Mouse (Mus musculus) v-Abl transformed pro-B cells (cell line): ENCODE data around the gene Mrps33.

Source experiments
- in situ Hi-C, 2 experiments: fragments of 400-800 bp; cut with MboI; formaldehyde crosslinking; loops; one replicate each; pipeline ENCODE4 v1.15.1; 2025; ENCODE audit not compliant: unreplicated experiment in 2 of 2

The Mrps33 gene

GRCm38 (mm10) chr6:39781766-39782530 lies 28.8 kb downstream of the Mrps33 start:
- in situ Hi-C loops = loop anchor here (5.0 to 25.0 kb wide), 3 partner anchors 215 to 605 kb away; no protein-coding TSS in a partner anchor

DNA sequence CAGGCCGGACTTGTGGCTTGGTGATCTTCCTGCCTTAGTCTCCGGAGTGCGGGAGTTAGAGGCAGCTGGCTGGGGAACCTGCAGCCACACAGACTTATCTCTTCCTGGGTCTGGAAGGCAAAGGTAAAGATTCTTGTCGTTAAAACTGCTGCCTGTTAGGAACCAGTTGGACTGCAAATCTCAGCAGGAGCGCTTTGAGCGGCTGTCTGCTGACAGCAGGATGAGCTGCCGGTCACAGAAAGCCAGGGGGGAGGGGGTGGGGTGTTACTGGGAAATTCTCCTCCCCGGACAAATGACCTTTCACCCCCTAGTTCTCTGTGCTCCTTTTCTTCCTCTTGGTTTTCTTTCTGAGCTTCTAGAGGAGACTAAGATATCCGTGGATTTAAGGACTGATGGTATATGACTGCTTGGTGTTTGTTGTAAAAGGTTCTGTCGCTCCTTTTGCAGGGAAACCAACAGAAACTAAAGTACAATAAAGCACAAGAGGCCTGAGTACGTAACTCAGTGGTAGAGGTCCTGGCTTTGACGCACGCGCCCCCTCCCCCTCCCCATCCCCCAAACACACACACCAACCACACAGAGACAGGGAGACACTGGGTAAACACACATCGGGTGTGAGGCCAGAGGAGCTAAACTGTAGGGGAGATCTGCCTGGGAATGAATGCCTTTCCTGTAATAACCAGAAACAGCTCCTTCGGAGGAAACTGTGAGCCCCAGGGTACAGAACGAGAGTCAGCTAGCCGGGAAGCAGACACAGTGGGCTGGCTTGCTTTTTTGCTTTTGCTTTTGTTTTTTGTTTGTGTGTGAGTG lies 29.7 kb downstream of the Mrps33 start:
- in situ Hi-C loops = loop anchor here (5.0 to 25.0 kb wide), 3 partner anchors 214 to 606 kb away; no protein-coding TSS in a partner anchor

DNA sequence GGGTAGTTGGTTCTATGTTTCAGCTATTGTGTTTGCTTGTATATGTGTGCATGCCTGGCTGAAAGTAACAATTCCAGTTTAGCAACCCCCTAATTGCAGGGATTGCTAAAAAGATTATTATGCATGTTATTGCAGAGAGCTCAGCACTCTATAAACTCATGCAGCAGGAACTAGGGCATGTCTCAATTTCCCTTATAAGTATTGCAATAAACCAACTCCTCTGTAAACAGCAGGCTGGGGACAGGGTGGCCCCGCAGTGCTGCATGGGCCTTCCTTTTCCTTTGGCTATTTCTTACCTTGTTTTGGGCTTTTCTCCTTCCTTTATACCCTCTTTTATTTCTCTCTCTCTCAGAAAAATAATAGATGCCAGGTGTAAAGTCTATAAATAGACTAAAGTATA lies 32.3 kb downstream of the Mrps33 start:
- in situ Hi-C loops = loop anchor here in 1 of 2 experiments (5.0 to 25.0 kb wide), 2 partner anchors 311 to 609 kb away; no protein-coding TSS in a partner anchor

DNA sequence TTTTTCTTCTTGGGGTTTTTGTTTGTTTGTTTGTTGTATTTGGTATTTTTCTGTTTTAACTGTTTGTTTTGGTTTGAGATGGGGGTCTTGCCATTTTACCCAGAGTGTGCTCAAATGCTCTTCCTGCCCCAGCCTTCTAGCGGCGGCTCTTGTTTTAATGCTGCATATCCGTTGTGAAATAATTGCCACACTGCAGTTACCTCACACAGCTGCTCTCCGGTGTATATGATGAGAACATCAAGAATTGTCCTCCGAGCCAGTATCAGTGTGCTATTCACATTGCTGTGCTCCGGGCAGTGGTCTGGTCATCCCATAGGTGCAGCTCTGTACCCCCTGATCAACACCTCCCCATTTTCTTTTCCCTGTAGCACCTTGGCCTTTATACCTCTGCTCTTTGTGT lies 34.5 kb downstream of the Mrps33 start:
- in situ Hi-C loops = loop anchor here in 1 of 2 experiments (5.0 to 25.0 kb wide), 2 partner anchors 309 to 611 kb away; no protein-coding TSS in a partner anchor

- in situ Hi-C loops = loop anchor here in 1 of 2 experiments (5.0 to 25.0 kb wide), 2 partner anchors 308 to 612 kb away; no protein-coding TSS in a partner anchor
These were observed 35.8 kb downstream of the Mrps33 start for GRCm38 (mm10) chr6:39775029-39775428.

- in situ Hi-C loops = no loop called here
These were observed 53.6 kb downstream of the Mrps33 start for GRCm38 (mm10) chr6:39757229-39757628.
